Mouse (Mus musculus) lung, postnatal 0 days (tissue): ENCODE measurements at regions not wholly inside any gene's neighbourhood (a gene's known extent, or its start where the extent isn't known, plus 50 kb on each side); places are given as distances from the start of the nearest gene placed in this dataset.

Experiments used
- ATAC-seq: fragments of 200-750 bp; cut with Nextera tagmentation; 2 replicates; pipeline ENCODE4 v1.8.0; 2017; ENCODE audit warnings: moderate library complexity
- DNase-seq: peaks from one replicate; pipeline ENCODE4 v3.0.0-alpha.2; 2016; ENCODE audit warnings: low spot score
- H3K27ac ChIP-seq: fragments of 300-500 bp; sonication (generic); 2 replicates; pipeline ENCODE4 v1.5.1; 2014; ENCODE audit warnings: antibody characterized with exemption, mild to moderate bottlenecking, low read length, mixed read lengths
- H3K27me3 ChIP-seq: fragments of 300-500 bp; sonication (generic); replicated peaks from 2 replicates; pipeline ENCODE4 v1.6.1; 2014; ENCODE audit warnings: low read length, mixed read lengths; ENCODE audit not compliant: insufficient read depth
- H3K36me3 ChIP-seq: fragments of 300-500 bp; sonication (generic); 2 replicates; pipeline ENCODE4 v1.6.1; 2014; ENCODE audit warnings: low read length, mixed read lengths; ENCODE audit not compliant: insufficient read depth
- H3K4me1 ChIP-seq: fragments of 300-500 bp; sonication (generic); 2 replicates; pipeline ENCODE4 v1.6.1; 2014; ENCODE audit warnings: antibody characterized with exemption, low read depth, low read length, mixed read lengths; ENCODE audit not compliant: insufficient read depth
- H3K4me2 ChIP-seq: fragments of 300-500 bp; sonication (generic); replicated peaks from 2 replicates; pipeline ENCODE4 v1.6.1; 2014; ENCODE audit warnings: low read depth, mild to moderate bottlenecking, low read length, moderate library complexity, mixed read lengths
- H3K4me3 ChIP-seq: fragments of 300-500 bp; sonication (generic); 2 replicates; pipeline ENCODE4 v1.5.1; 2014; ENCODE audit warnings: low read depth, low read length
- H3K9ac ChIP-seq: fragments of 300-500 bp; sonication (generic); replicated peaks from 2 replicates; pipeline ENCODE4 v1.6.1; 2014; ENCODE audit warnings: low read depth, mild to moderate bottlenecking
- H3K9me3 ChIP-seq: fragments of 300-500 bp; sonication (generic); 2 replicates; pipeline ENCODE4 v1.6.1; 2016; ENCODE audit warnings: low read length, mixed read lengths
- CTCF ChIP-seq: IDR thresholded peaks from 2 replicates; pipeline ENCODE4 v1.5.1; 2016; ENCODE audit warnings: antibody characterized with exemption, mild to moderate bottlenecking
- EP300 ChIP-seq: IDR thresholded peaks from 2 replicates; pipeline ENCODE4 v1.6.1; 2016; ENCODE audit warnings: antibody characterized with exemption, mild to moderate bottlenecking, control low read depth
- WGBS: fragments of 180-500 bp; shearing (Covaris S2); extraction: QIAGEN DNeasy Blood & Tissue Kit; methylation state at CpG from one replicate; pipeline ENCODE4 v1.1.7; 2014; 5-methylcytosine and 5-hydroxymethylcytosine counted together

DNA sequence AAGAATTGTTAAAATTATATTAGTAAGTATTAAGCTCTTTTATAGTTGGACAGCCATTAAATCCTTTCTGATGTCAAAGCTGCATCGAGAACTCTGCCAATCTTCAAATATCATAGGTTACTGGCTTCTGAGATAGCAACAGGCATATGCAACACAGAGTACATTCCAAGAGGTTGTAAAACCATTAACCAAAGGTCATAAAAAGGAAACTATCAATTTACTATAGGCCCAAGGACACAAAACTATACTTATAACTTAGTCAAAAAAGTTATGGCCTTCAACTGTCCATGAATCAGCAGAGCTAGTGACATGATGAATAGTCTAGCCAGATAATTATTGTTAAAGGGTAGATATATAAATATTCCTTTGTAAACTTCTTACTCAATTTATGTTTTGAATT lies 1029.9 kb upstream of the Ptprd start:
- TF ChIP-seq CTCF (no peak), EP300 (no peak)
- DNase-seq (no peak), ATAC-seq (no peak)
- Histone ChIP-seq H3K27ac (no peak overlapping the region), H3K4me1 (no peaks in the 10 kb centered on the region), H3K27me3 (no peaks in the 10 kb centered on the region), H3K4me3 (no peak overlapping the region), H3K9ac (no peak overlapping the region), H3K36me3 (no peaks in the 10 kb centered on the region), H3K9me3 (no peaks in the 10 kb centered on the region), H3K4me2 (no peak overlapping the region)
- WGBS, result 79% methylated on average over 1 of the region's 1 CpGs

DNA sequence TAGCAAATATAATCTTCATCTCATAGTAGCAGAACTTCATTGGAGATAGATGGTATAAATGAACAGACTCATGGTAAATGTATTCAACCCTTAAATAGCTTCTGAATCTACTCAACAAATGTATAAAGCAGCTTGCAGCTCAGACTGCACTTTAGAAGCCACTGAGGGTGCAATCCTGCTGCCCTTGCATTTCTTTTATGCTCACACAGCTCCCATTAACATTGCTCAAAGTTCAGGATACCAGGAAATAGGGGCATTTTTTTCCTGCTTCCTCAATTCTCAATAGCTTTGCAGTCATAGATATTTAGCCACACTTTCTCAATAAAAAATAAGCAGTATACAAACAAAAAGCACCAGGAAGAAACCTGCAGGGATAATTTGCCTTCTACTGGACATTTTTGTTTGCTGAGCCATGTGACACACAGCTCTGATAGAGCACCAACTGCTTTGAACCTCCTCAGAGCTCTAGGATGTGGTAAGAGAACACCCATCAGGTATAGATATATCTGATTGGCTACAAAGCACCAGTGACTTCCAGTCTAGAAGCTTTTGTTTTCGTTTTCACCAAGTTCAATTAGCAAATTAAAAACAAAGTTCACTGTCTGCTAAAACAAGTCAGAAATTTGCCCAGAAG lies 1012.5 kb upstream of the Ptprd start:
- H3K27me3 ChIP-seq, result no peaks in the 10 kb centered on the region
- ATAC-seq (no peak), DNase-seq (no peak)
- TF ChIP-seq CTCF (no peak), EP300 (no peak)
- WGBS, result 37% methylated on average over 1 of the region's 1 CpGs
- H3K4me2 ChIP-seq, result no peak overlapping the region
- no peak overlapping the region for H3K4me3 ChIP-seq
- H3K4me1 ChIP-seq, result no peaks in the 10 kb centered on the region
- no peak overlapping the region for H3K9ac ChIP-seq
- H3K27ac ChIP-seq, result no peak overlapping the region
- no peaks in the 10 kb centered on the region for H3K36me3 ChIP-seq
- H3K9me3 ChIP-seq, result no peaks in the 10 kb centered on the region
